In genomic region chrX:169262212-169262611, GRCm38 (mm10) we compare ENCODE assay signal across 18 mouse cellular contexts. TPM values are rescaled to one million over a fixed set of nuclear protein-coding genes. Genes with fewer than 3 reads are reported as not detected.
DNase-seq lines count a peak whose midpoint lies in the region; ATAC-seq and TF ChIP-seq lines count a peak whose summit lies in the region.
"Had no signal": no experiment of that assay in that cellular context is flagged by ENCODE, and none has a peak within 500 bp of the region (broad histone marks: within the 10 kb centered on the region; RNA-seq: fewer than 3 reads in every experiment).

No protein-coding gene starts in this region.

- no peak for TF ChIP-seq EP300 in stomach, postnatal 0 days (optimal IDR thresholded peaks at IDR 0.05)

- DNase-seq in gastrocnemius, adult 2 months: no peak
- no peak for DNase-seq in gastrocnemius, postnatal 4 days (ENCODE audit: low spot score in 2 of 2)
- DNase-seq in kidney, postnatal 0 days (ENCODE audit: low spot score): peak; percentile 77
- no peak for DNase-seq in kidney, adult 18-20 months
- DNase-seq in stomach, postnatal 0 days (ENCODE audit: low spot score): no peak
- DNase-seq in frontal cortex, postnatal 25 days (ENCODE audit: low spot score in 2 of 2): no peak
- no peak for DNase-seq in layer of hippocampus, postnatal 14 days (ENCODE audit: low spot score in 2 of 2)
- DNase-seq: adrenal gland, postnatal 25 days; cerebellum, adult 9-10 months; forebrain, postnatal 0 days; gastrocnemius, postnatal 14 days; midbrain, embryonic 14.5 days; right cerebral cortex, adult 18-20 months; thymus, postnatal 4 days had no signal

- whole genome bisulfite sequencing in kidney, postnatal 0 days: 61% methylated on average over 2 of the region's 2 CpGs
- WGBS in stomach, embryonic 14.5 days: 51% methylated on average over 2 of the region's 2 CpGs
- 63% methylated on average over 2 of the region's 2 CpGs for WGBS in stomach, postnatal 0 days

- no peak for ATAC-seq in kidney, postnatal 0 days (replicated peaks; ENCODE audit: low FRiP score, low read depth)
- no peak for ATAC-seq in stomach, embryonic 14.5 days (ENCODE audit: insufficient number of reproducible peaks, insufficient read depth, low FRiP score, low read depth)
- ATAC-seq in stomach, postnatal 0 days (ENCODE audit: low FRiP score, low TSS enrichment): no peak
- ATAC-seq: forebrain, postnatal 0 days; inflammation-experienced regulatory T-cells, adult 6 months had no signal

- H3K9me3 ChIP-seq in kidney, postnatal 0 days (replicated peaks; ENCODE audit: low read length): no peaks in the 10 kb centered on the region
- H3K9me3 ChIP-seq in stomach, embryonic 14.5 days (ENCODE audit: control insufficient read depth, low read depth, low read length): no peaks in the 10 kb centered on the region
- H3K9me3 ChIP-seq in stomach, postnatal 0 days (ENCODE audit: control insufficient read depth, low read length): no peaks in the 10 kb centered on the region

- no peak overlapping the region for H3K4me2 ChIP-seq in kidney, postnatal 0 days (ENCODE audit: low read length)
- no peak overlapping the region for H3K4me2 ChIP-seq in stomach, embryonic 14.5 days (replicated peaks; ENCODE audit: low read depth, low read length)
- no peak overlapping the region for H3K4me2 ChIP-seq in stomach, postnatal 0 days (replicated peaks; ENCODE audit: low read depth)
- H3K4me2 ChIP-seq: liver, embryonic 11.5 days had no signal

- peak overlapping the region; percentile 46 for H3K27ac ChIP-seq in gastrocnemius, adult 2 months
- H3K27ac ChIP-seq in kidney, postnatal 0 days: 0 out of 2 replicates have a peak overlapping the region, but pooled peaks have one; percentile 42
- H3K27ac ChIP-seq in stomach, embryonic 14.5 days (ENCODE audit: low read length): peak overlapping the region; percentile 55; the same call in 1 of the 2 replicates
- no peak overlapping the region for H3K27ac ChIP-seq in stomach, postnatal 0 days (replicated peaks)

- TF ChIP-seq CTCF in gastrocnemius, adult 2 months (IDR thresholded peaks at IDR 0.05): no peak
- no peak for TF ChIP-seq CTCF in kidney, postnatal 0 days (IDR thresholded peaks at IDR 0.05; ENCODE audit: low read depth)
- no peak for TF ChIP-seq CTCF in stomach, postnatal 0 days (IDR thresholded peaks at IDR 0.05; ENCODE audit: low read depth)

- H3K27me3 ChIP-seq in kidney, postnatal 0 days (ENCODE audit: insufficient read depth, low read length): no peaks in the 10 kb centered on the region
- H3K27me3 ChIP-seq in stomach, embryonic 14.5 days (ENCODE audit: control insufficient read depth, insufficient read depth, low read length): no peaks in the 10 kb centered on the region
- H3K27me3 ChIP-seq in stomach, postnatal 0 days (ENCODE audit: control insufficient read depth, insufficient read depth, low read length): no peaks in the 10 kb centered on the region
- H3K27me3 ChIP-seq: CH12.LX had no signal

- H3K9ac ChIP-seq in kidney, postnatal 0 days (ENCODE audit: low read depth, low read length): no peak overlapping the region
- H3K9ac ChIP-seq in stomach, embryonic 14.5 days (replicated peaks; ENCODE audit: low read depth, low read length): no peak overlapping the region
- H3K9ac ChIP-seq in stomach, postnatal 0 days (ENCODE audit: low read length): no peak overlapping the region
- H3K9ac ChIP-seq: forebrain, postnatal 0 days had no signal

- intact Hi-C loops in gastrocnemius, adult 2 months (cut with DNase I): no loop called here

- no peaks in the 10 kb centered on the region for H3K36me3 ChIP-seq in kidney, postnatal 0 days (ENCODE audit: insufficient read depth, low read length)
- no peaks in the 10 kb centered on the region for H3K36me3 ChIP-seq in stomach, embryonic 14.5 days (ENCODE audit: control insufficient read depth, insufficient read depth, low read length)
- no peaks in the 10 kb centered on the region for H3K36me3 ChIP-seq in stomach, postnatal 0 days (ENCODE audit: control insufficient read depth, insufficient read depth, low read length)

- H3K4me3 ChIP-seq in gastrocnemius, adult 2 months: no peak overlapping the region
- H3K4me3 ChIP-seq in kidney, postnatal 0 days (replicated peaks; ENCODE audit: low read depth, low read length): no peak overlapping the region
- no peak overlapping the region for H3K4me3 ChIP-seq in stomach, embryonic 14.5 days (ENCODE audit: low read depth, low read length)
- H3K4me3 ChIP-seq in stomach, postnatal 0 days (ENCODE audit: low read depth, low read length): no peak overlapping the region

- no peaks in the 10 kb centered on the region for H3K4me1 ChIP-seq in kidney, postnatal 0 days (replicated peaks; ENCODE audit: insufficient read depth, low read length)
- H3K4me1 ChIP-seq in stomach, embryonic 14.5 days (ENCODE audit: control insufficient read depth, insufficient read depth, low read length): no peaks in the 10 kb centered on the region
- no peaks in the 10 kb centered on the region for H3K4me1 ChIP-seq in stomach, postnatal 0 days (replicated peaks; ENCODE audit: control insufficient read depth, insufficient read depth)

RNA-seq across cellular contexts. Expression of gene Hccs, which starts 58.0 kb away (rescaled TPM):
- 10 to 100 TPM; 21.7 to 44.6 TPM for total RNA-seq in gastrocnemius, adult 2 months (2021)
- total RNA-seq in gastrocnemius, postnatal 4 days (2021): 10 to 100 TPM; 22.3 to 22.6 TPM
- polyA plus RNA-seq in kidney, postnatal 0 days (2015; fragmentation: Nextera tagmentation; extraction: Ambion mirVana): 36.5 and 37.2 TPM in 2 replicates
- 30.0 and 30.4 TPM in 2 replicates for polyA plus RNA-seq in stomach, embryonic 14.5 days (2014; fragmentation: Nextera tagmentation; extraction: Ambion mirVana)
- polyA plus RNA-seq in stomach, postnatal 0 days (2015; fragmentation: Nextera tagmentation; extraction: Ambion mirVana): 21.1 and 21.6 TPM in 2 replicates
- 10 to 100 TPM; 25.5 to 28.4 TPM for total RNA-seq in layer of hippocampus, postnatal 14 days (2021)
